Mouse (Mus musculus): ENCODE results near the gene Pacrg. TPM values are rescaled to one million over a fixed set of nuclear protein-coding genes. Genes with fewer than 3 reads are reported as not detected.

Pacrg gene
- total RNA-seq (2015) (0.25 TPM in 1 of 2 replicates, not detected in the other), total RNA-seq (2017) (0.20 and 0.48 TPM in 2 replicates)

- ATAC-seq (ENCODE audit: poor library complexity, severe bottlenecking), result peak; percentile 94
Observed at GRCm38 (mm10) chr17:10840148-10840707, at the start of gene Pacrg, which contains the start of gene Prkn. Pacrg (minus strand) TSS chr17:10840311. Prkn (plus strand) TSS chr17:10840384.

DNA sequence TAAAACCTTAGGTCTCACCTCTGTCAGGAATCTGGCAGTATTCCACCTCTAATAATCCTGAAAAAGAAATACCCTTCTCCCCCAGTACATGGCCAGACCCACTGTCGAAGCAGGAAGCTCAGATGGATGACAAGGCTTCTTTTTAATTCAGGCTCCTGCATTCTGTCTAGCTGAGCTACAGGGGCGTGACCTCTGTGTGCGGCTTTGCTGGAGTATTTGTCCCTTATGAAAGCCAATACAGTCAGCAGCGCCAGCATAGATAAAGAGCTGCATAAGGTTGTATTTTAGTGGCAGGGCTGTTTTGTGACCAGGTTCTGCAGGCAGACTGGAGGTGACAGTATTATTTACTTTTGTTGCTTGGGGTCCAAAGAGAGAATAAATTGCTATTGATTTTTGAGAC is 47.8 kb upstream of the Pacrg start:
- no peak for ATAC-seq (ENCODE audit: poor library complexity, severe bottlenecking)

DNA sequence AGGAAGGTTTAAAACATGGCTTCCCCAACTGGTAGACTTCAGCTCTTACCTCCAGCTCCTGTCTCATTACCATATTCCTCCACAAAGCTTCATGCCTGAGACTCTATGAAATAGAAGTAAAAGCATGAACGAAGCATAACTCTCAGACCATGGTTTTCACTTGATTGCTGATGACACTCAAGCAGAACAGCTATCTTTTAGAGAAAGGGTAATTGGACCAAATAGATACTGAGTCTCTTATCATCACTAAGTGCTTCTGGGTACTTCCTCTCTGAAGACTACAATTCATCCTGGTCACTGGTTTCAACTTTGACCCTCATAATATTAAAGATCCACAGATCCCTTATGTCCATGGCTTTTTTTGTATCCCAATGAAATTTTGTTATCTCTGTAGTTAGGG is 42.1 kb upstream of the Pacrg start:
- no peak for ATAC-seq (ENCODE audit: poor library complexity, severe bottlenecking)

DNA sequence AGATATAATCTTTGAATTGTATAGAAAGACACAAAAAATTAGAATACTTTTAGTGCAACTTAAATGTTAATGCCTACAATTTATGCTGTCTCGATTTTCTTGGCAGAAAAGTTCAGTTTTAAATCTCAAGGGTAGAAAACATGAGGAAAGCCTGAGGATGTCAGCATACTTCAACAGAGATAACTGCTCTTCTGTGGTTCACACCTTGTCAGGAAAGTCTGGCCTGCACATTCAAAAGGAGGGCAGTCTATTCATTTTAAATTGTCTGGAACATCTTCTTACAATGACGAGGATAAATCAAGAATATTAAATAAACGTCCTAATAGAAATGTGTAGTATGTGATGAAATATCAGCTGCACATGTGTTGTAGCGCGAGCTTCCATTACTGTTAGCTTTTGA is 38.9 kb upstream of the Pacrg start:
- no peak for ATAC-seq (ENCODE audit: poor library complexity, severe bottlenecking)

DNA sequence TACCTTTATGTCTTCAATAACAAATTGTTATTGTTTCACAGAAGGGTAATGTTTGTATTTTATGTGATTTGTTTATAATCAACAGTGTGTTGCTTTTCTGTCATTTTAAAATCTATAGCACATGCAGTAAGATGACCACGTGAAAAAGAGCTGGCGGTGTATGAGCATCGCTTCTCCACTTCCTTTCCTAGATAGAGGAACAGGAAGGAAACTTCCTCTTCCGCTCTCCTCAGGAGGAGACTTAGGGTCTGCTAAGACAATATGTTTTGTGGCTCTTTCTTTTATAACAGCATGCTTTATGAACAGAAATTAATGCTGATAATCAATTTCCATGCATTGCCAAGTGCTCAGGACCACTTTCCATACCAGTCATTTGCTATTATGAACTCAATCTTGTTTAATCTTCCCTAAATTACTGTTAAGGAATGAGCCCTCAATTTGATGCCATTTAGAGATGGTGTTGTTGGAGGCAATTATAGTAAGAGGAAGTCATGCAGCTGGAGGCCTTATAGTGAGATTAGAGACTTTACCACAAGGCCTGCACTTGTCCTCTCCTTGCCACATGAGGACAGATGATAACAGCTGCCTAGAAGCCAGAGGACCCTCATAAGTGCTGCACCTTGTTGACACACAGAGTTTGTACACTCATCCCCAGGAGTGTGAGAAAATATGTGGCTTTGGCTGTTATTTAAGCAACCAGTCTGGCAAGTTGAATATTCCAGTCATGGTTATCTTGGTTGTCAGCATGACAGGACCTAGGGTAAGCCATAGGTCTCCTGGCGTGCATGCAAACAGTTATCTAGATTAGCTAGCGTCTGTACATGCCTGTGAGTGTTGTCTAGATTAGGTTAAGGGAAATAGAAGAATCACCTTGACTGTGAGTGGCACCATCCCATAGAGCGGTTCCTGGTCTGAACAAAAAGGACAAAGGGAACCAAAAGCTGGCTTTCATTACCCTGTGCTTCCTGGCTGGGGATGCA is 34.4 kb upstream of the Pacrg start:
- peak; percentile 38; the same call in 1 of the 2 replicates for ATAC-seq (ENCODE audit: poor library complexity, severe bottlenecking)

GRCm38 (mm10) chr17:10854207-10854606 is 14.1 kb upstream of the Pacrg start:
- no peak for ATAC-seq (ENCODE audit: poor library complexity, severe bottlenecking)

- peak; percentile 60 for ATAC-seq (ENCODE audit: poor library complexity, severe bottlenecking)
Observed at GRCm38 (mm10) chr17:10840731-10841201, 655 bp upstream of the Pacrg start.

GRCm38 (mm10) chr17:10818971-10819370 is 21.1 kb downstream of the Pacrg start:
- no peak for ATAC-seq (ENCODE audit: poor library complexity, severe bottlenecking)

DNA sequence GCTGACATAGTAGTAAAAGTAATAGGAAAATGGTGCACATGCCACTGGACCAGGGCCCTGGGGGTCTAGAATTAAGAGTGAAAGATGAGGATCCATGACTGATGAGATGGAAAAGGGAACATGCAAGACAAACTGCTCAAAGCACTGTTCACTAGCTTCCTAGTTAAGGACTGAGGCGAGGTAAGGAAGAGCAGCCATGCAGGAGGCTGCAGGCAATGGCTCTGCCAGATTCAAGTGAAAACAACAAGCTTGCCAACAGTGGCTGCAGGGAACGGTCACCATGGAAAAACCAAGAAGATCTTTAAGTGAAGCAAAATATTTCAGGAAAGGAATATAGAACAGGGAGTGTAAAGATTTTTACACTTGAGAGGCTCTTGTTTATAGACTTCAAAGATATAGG is 31.5 kb downstream of the Pacrg start:
- ATAC-seq (ENCODE audit: poor library complexity, severe bottlenecking), result no peak

DNA sequence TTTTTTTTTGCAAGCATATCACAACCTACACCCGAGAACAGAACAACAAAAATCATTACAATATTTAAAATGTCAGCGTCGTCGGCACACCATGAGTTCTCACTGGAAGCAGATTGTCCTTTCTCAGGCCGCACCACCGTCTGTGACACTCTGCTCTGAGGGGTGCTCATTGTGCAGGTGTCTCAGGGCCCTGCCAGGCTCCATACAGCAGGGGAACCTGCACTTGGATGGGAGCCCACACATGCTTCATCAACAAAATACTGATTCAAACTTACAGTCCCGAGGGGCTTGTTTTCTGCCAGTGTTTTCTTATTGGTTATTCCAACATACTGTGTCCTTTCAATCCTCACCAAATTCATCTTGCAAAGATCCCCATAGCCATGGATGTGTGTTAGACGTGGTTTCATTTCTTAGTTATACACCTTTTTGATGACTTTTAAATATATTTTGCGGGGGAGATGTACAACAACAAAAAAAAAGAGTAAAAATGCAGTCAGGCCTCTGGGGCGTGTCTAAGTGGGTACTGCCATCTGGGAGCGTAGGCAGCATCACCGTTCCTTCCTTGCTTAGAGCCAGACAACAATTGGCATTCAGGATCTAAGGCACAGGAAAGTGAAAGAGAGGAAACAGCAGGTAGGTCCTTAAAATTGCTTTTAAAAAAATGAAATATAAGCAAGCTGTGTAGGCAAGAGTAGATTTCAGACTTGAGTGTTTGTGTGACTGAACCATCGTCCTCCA is 32.7 kb downstream of the Pacrg start:
- no peak for ATAC-seq (ENCODE audit: poor library complexity, severe bottlenecking)

GRCm38 (mm10) chr17:10806692-10807091 is 33.4 kb downstream of the Pacrg start:
- ATAC-seq (ENCODE audit: poor library complexity, severe bottlenecking), result no peak

DNA sequence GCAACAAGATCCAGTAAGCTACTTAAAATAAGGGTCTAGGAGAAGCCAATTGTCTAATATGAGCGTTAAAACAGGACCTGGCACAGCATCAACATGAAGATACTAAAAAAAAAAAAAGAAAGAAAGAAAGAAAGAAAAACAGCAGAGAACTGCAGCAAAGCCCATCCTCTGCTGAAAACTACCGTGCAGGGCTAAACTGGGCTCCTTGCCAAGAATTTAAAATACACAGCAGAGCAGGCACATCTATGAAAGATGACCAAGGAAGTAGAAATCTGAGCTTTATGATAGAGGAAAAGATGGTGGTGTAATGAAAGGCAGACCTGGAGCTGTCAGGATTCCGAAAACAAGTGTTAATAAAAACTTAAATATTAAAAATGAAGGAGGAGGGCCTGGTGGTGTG is 48.5 kb downstream of the Pacrg start:
- ATAC-seq (ENCODE audit: poor library complexity, severe bottlenecking), result no peak

- ATAC-seq (ENCODE audit: poor library complexity, severe bottlenecking), result no peak
Observed at GRCm38 (mm10) chr17:10784401-10784920, 55.6 kb downstream of the Pacrg start.

- ATAC-seq (ENCODE audit: poor library complexity, severe bottlenecking), result no peak
Observed at GRCm38 (mm10) chr17:10776503-10776902, 63.6 kb downstream of the Pacrg start.

- ATAC-seq (ENCODE audit: poor library complexity, severe bottlenecking), result no peak
Observed at GRCm38 (mm10) chr17:10774468-10774867, 65.6 kb downstream of the Pacrg start.

GRCm38 (mm10) chr17:10772207-10772606 is 67.9 kb downstream of the Pacrg start:
- ATAC-seq (ENCODE audit: poor library complexity, severe bottlenecking), result peak; percentile 63

DNA sequence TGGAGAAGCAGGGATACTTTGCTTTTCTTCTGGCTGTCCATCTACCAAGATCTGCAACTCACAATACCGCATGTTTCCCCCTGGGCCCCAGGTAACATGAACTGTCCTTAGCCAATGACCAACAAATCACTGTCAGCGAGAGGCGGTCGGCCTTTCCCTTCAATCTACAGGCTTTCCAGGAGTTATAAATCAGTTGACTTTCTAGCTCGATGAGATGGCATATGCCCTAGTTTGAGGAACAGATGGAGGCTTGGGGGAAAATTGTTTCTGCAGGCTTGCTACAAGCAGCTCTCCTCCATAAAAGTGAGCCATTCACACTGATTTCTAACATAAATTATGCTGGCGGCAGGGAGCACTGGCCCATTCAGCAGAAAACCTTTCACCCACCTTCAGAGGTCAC is 70.2 kb downstream of the Pacrg start:
- ATAC-seq (ENCODE audit: poor library complexity, severe bottlenecking), result no peak

DNA sequence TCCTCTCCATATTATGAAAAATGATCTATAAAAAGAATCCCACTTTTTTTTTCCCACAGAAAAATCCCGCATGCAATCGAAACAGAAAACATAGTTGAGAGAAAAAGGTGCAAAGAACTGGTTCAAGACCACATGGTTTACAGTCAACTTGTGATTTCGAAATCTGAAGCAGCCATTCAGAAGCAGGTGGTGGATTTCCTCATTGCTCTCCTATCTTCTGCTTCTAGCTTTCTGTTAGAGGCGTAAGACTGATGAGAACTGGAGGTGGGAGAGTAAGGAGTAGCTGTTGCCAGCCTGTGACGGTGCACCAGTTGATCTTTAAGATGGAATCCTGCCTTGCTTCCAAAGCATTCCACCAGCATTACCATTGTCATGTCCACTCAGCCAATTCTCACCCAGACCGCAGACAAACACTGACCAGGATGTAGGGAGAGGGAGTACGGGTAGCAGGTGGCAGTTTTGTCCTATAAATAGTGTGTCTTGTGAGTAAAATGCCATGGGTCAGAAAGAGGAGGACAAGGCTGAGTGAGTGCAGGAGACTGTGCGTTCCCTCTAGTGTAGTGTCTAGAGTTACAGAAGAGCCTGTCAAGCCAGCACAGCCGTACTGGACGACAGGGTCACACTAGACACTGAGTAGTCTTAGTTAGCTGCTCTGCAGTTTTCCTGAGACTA is 73.2 kb downstream of the Pacrg start:
- peak; percentile 71 for ATAC-seq (ENCODE audit: poor library complexity, severe bottlenecking)

GRCm38 (mm10) chr17:10764343-10764742 is 75.8 kb downstream of the Pacrg start:
- ATAC-seq (ENCODE audit: poor library complexity, severe bottlenecking), result peak; percentile 86

- ATAC-seq (ENCODE audit: poor library complexity, severe bottlenecking), result peak; percentile 94
Observed at GRCm38 (mm10) chr17:10757455-10757854, 82.7 kb downstream of the Pacrg start.
